Mouse (Mus musculus) midbrain, embryonic 14.5 days (tissue): ENCODE measurements around the gene Tmem159. TPM values are rescaled to one million over a fixed set of nuclear protein-coding genes. Genes with fewer than 3 reads are reported as not detected.

ENCODE experiments used
- ATAC-seq: fragments of 200-750 bp; cut with Nextera tagmentation; 2 replicates; pipeline ENCODE4 v1.8.0; 2017; ENCODE audit warnings: moderate number of reproducible peaks, moderate library complexity; ENCODE audit not compliant: low FRiP score, low TSS enrichment
- DNase-seq: peaks from one replicate; pipeline ENCODE4 v3.0.0-alpha.2; 2015
- H3K27ac ChIP-seq: fragments of 300-500 bp; sonication (generic); replicated peaks from 2 replicates; pipeline ENCODE4 v1.5.1; 2014; ENCODE audit warnings: mild to moderate bottlenecking, low read depth, low read length, moderate library complexity
- H3K27me3 ChIP-seq: fragments of 300-500 bp; sonication (generic); 2 replicates; pipeline ENCODE4 v1.6.1; 2014; ENCODE audit warnings: low read length, control low read depth, mixed read lengths; ENCODE audit not compliant: control insufficient read depth, insufficient read depth
- H3K36me3 ChIP-seq: fragments of 300-500 bp; sonication (generic); 2 replicates; pipeline ENCODE4 v1.6.1; 2014; ENCODE audit warnings: low read length, control low read depth; ENCODE audit not compliant: control insufficient read depth, insufficient read depth
- H3K4me1 ChIP-seq: fragments of 300-500 bp; sonication (generic); 2 replicates; pipeline ENCODE4 v1.6.1; 2014; ENCODE audit warnings: mild to moderate bottlenecking, antibody characterized with exemption, low read length, control low read depth; ENCODE audit not compliant: control insufficient read depth, insufficient read depth
- H3K4me2 ChIP-seq: fragments of 300-500 bp; sonication (generic); 2 replicates; pipeline ENCODE4 v1.6.1; 2014; ENCODE audit warnings: mild to moderate bottlenecking, low read length, moderate library complexity
- H3K4me3 ChIP-seq: fragments of 300-500 bp; sonication (generic); replicated peaks from 2 replicates; pipeline ENCODE4 v1.5.1; 2014; ENCODE audit warnings: low read depth, low read length
- H3K9ac ChIP-seq: fragments of 300-500 bp; sonication (generic); replicated peaks from 2 replicates; pipeline ENCODE4 v1.6.1; 2014; ENCODE audit warnings: mild to moderate bottlenecking, low read length, moderate library complexity
- H3K9me3 ChIP-seq: fragments of 300-500 bp; sonication (generic); 2 replicates; pipeline ENCODE4 v1.6.1; 2016; ENCODE audit warnings: low read length, control low read depth, mixed read lengths; ENCODE audit not compliant: control insufficient read depth
- WGBS: fragments of 180-500 bp; shearing (Covaris S2); extraction: QIAGEN DNeasy Blood & Tissue Kit; methylation state at CpG from one replicate; pipeline ENCODE4 v1.1.7; 2014; 5-methylcytosine and 5-hydroxymethylcytosine counted together
- polyA plus RNA-seq: library from polyadenylated mRNA; unstranded; fragments of >200 nt; fragmentation: Nextera tagmentation; extraction: Ambion mirVana; gene quantifications from 2 replicates; pipeline ENCODE4 v1.2.1, GENCODE M21; 2014

Tmem159 gene
- polyA plus RNA-seq, 1 experiment from 2014 or later: 33.7 TPM

DNA sequence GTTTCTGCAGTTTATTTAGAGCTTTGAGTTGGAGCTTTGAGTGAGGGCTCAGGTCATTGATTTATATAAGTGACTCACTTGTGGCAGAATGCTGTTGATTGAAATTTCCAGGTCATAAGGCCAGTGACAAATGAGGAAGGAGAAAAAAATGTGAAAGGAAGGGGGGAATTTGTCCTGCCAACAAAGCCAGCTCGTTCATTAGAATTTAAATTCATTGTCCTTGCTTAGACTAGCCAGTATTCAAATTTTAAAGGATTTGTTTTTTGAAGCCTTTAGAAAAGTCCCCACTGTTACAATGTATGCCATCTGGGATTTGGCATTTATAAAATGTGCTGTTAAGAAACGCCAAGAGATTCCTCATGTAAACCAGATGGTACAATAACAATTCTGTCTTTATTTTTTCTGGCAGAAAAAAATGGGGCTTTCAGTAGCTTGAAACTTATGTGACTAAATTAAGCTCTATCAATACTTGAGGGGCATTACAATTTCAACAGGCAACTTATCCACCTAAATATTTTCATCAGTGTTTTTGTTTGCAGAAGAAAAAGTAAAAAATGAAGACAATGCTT lies 54.8 kb downstream of the Tmem159 start:
- no peak overlapping the region for H3K27ac ChIP-seq
- H3K27me3 ChIP-seq: no peaks in the 10 kb centered on the region
- no peaks in the 10 kb centered on the region for H3K36me3 ChIP-seq
- DNase-seq: peak; percentile 39
- H3K4me3 ChIP-seq: no peak overlapping the region
- H3K4me2 ChIP-seq: no peak overlapping the region
- no peak overlapping the region for H3K9ac ChIP-seq
- no peaks in the 10 kb centered on the region for H3K9me3 ChIP-seq
- H3K4me1 ChIP-seq: peaks cover 12% of the 10 kb centered on the region
- 10% methylated on average over 2 of the region's 2 CpGs for WGBS
- no peak for ATAC-seq

DNA sequence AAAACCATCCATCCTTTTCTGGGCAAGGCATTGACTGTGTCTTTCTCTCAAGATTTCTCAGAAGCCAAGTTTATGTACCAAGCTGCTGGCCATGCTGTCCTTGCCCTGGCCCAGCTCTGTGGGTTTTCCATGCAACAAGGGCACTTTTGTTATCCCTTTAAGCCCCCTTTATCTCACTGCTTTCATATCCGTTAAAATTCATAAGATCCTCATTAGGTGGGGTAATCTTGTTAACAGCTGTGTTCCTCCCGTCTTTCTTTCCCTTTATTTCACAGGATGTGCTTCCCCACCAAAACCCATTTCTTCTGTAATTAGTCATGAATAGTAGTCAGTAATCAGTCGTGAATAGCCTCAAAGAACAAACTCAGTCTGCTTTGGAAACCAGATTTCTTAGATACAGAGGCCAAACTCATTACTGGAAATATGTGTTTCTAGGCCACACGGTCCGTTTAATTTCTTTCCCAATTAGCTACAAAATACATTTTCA lies 55.5 kb downstream of the Tmem159 start:
- ATAC-seq: peak; percentile 62; the same call in 1 of the 2 replicates
- H3K36me3 ChIP-seq: no peaks in the 10 kb centered on the region
- H3K27ac ChIP-seq: no peak overlapping the region

GRCm38 (mm10) chr7:120158121-120158613 lies 56.0 kb downstream of the Tmem159 start:
- H3K36me3 ChIP-seq: no peaks in the 10 kb centered on the region
- ATAC-seq: no peak
- H3K9me3 ChIP-seq: no peaks in the 10 kb centered on the region
- H3K4me1 ChIP-seq: peaks cover 12% of the 10 kb centered on the region
- no peaks in the 10 kb centered on the region for H3K27me3 ChIP-seq
- no peak overlapping the region for H3K9ac ChIP-seq
- no peak overlapping the region for H3K4me3 ChIP-seq
- no peak overlapping the region for H3K4me2 ChIP-seq
- WGBS: 33% methylated on average over 4 of the region's 4 CpGs
- DNase-seq: no peak
- no peak overlapping the region for H3K27ac ChIP-seq

More for the DNA sequence above, 55.5 kb downstream of the Tmem159 start:
- WGBS: 20% methylated on average over 5 of the region's 5 CpGs
- H3K9ac ChIP-seq: no peak overlapping the region
- no peaks in the 10 kb centered on the region for H3K9me3 ChIP-seq
- no peaks in the 10 kb centered on the region for H3K27me3 ChIP-seq
- H3K4me2 ChIP-seq: no peak overlapping the region
- H3K4me3 ChIP-seq: no peak overlapping the region
- DNase-seq: peak; percentile 50
- peaks cover 12% of the 10 kb centered on the region for H3K4me1 ChIP-seq

- H3K4me3 ChIP-seq: no peak overlapping the region
- no peaks in the 10 kb centered on the region for H3K9me3 ChIP-seq
- no peaks in the 10 kb centered on the region for H3K36me3 ChIP-seq
- no peak overlapping the region for H3K27ac ChIP-seq
- no peak overlapping the region for H3K4me2 ChIP-seq
- H3K27me3 ChIP-seq: no peaks in the 10 kb centered on the region
- DNase-seq (no peak), ATAC-seq (no peak)
- H3K4me1 ChIP-seq: no peaks in the 10 kb centered on the region
- WGBS: 89% methylated on average over 11 of the region's 11 CpGs
- no peak overlapping the region for H3K9ac ChIP-seq
These were observed 61.6 kb downstream of the Tmem159 start for GRCm38 (mm10) chr7:120163581-120164251.

Other genes with a start within 250 kb of the Tmem159 start
- 22.8 and 23.7 TPM in 2 replicates for gene Lyrm1, start 206.5 kb upstream of the Tmem159 start, polyA plus RNA-seq
- gene Dcun1d3, start 206.1 kb upstream of the Tmem159 start, polyA plus RNA-seq: 12.2 and 15.1 TPM in 2 replicates
- 0.04 TPM in 1 of 2 replicates, not detected in the other for gene Dnah3, start 7.1 kb upstream of the Tmem159 start, polyA plus RNA-seq
- not detected in 2 replicates for gene Zp2, start 42.9 kb downstream of the Tmem159 start, polyA plus RNA-seq
- gene Anks4b, start 71.5 kb downstream of the Tmem159 start, polyA plus RNA-seq: not detected in 2 replicates
- 28.6 and 30.3 TPM in 2 replicates for gene Crym, start 99.8 kb downstream of the Tmem159 start, polyA plus RNA-seq
- not detected in 2 replicates for gene Abca14, start 101.6 kb downstream of the Tmem159 start, polyA plus RNA-seq
- gene Abca15, start 226.3 kb downstream of the Tmem159 start, polyA plus RNA-seq: not detected in 2 replicates